Mouse (Mus musculus) liver, adult 2 months (tissue): ENCODE data around the gene Mrps6.

Experiments
- CTCF ChIP-seq: fragments of 200-500 bp; IDR thresholded peaks from 2 replicates; pipeline ENCODE4 v1.5.1; 2011; ENCODE audit warnings: low read depth, low read length, control low read depth
- POLR2A ChIP-seq: fragments of 200-500 bp; IDR thresholded peaks from 2 replicates; pipeline ENCODE4 v1.6.1; 2011; ENCODE audit warnings: low read length, control low read depth; ENCODE audit not compliant: insufficient read depth; ENCODE audit errors: extremely low read depth

- no peak for TF ChIP-seq POLR2A
- TF ChIP-seq CTCF: no peak
These were observed 100.5 kb downstream of the Mrps6 start for GRCm38 (mm10) chr16:92158461-92159091.
